Mouse (Mus musculus) thymus, adult 2 months (tissue): ENCODE results near the gene Tas2r126. TPM values are rescaled to one million over a fixed set of nuclear protein-coding genes. Genes with fewer than 3 reads are reported as not detected.
"Not testable (repeated sequence)": the region's sequence is repeated elsewhere in the genome, so short reads cannot be mapped to it uniquely, and the experiment has no call there.

Source experiments
- DNase-seq: peaks from one replicate; pipeline ENCODE4 v3.0.0; 2021
- H3K27ac ChIP-seq: fragments of 200-500 bp; 2 replicates; pipeline ENCODE4 v1.5.1; 2012; ENCODE audit warnings: low read length, control low read depth; ENCODE audit not compliant: control insufficient read depth, insufficient read depth
- H3K27me3 ChIP-seq: fragments of 200-500 bp; 2 replicates; pipeline ENCODE4 v1.6.1; 2012; ENCODE audit warnings: mild to moderate bottlenecking, low read length, moderate library complexity, mixed read lengths; ENCODE audit not compliant: control insufficient read depth, insufficient read depth
- H3K36me3 ChIP-seq: fragments of 200-500 bp; 2 replicates; pipeline ENCODE4 v1.6.1; 2012; ENCODE audit warnings: mild to moderate bottlenecking, low read length, moderate library complexity; ENCODE audit not compliant: control insufficient read depth, insufficient read depth
- H3K4me1 ChIP-seq: fragments of 200-500 bp; replicated peaks from 2 replicates; pipeline ENCODE4 v1.6.1; 2012; ENCODE audit warnings: low read length; ENCODE audit not compliant: control insufficient read depth, insufficient read depth
- H3K4me3 ChIP-seq: fragments of 200-500 bp; 2 replicates; pipeline ENCODE4 v1.5.1; 2012; ENCODE audit warnings: mild to moderate bottlenecking, low read length, control low read depth, moderate library complexity; ENCODE audit not compliant: control insufficient read depth, insufficient read depth
- CTCF ChIP-seq: fragments of 200-500 bp; IDR thresholded peaks from 2 replicates; pipeline ENCODE4 v1.5.1; 2012; ENCODE audit warnings: mild to moderate bottlenecking, control low read depth, low read length, moderate library complexity, borderline replicate concordance; ENCODE audit not compliant: control insufficient read depth, poor library complexity, insufficient read depth; ENCODE audit errors: extremely low read depth
- POLR2A ChIP-seq: fragments of 200-500 bp; IDR thresholded peaks from 2 replicates; pipeline ENCODE4 v1.6.1; 2012; ENCODE audit warnings: mild to moderate bottlenecking, low read length, control low read depth, moderate library complexity; ENCODE audit not compliant: control insufficient read depth, poor library complexity, insufficient read depth; ENCODE audit errors: extremely low read depth
- WGBS: fragments of 180-500 bp; shearing (Covaris S2); methylation state at CpG from one replicate; pipeline ENCODE4 v1.1.7; 2018; 5-methylcytosine and 5-hydroxymethylcytosine counted together
- polyA plus RNA-seq: library from polyadenylated mRNA; depleted of rRNA; stranded (reverse); fragments of >200 nt; gene quantifications from 2 replicates; pipeline ENCODE4 v1.2.3, GENCODE M21; 2012

The Tas2r126 gene
- polyA plus RNA-seq, 1 experiment: not detected

- no peak for DNase-seq
- Histone ChIP-seq H3K36me3 (no peaks in the 10 kb centered on the region), H3K27ac (no peak overlapping the region), H3K4me1 (no peaks in the 10 kb centered on the region), H3K27me3 (no peaks in the 10 kb centered on the region), H3K4me3 (no peak overlapping the region)
- TF ChIP-seq POLR2A: no peak
- WGBS: 87% methylated on average over 2 of the region's 2 CpGs
Measured at GRCm38 (mm10) chr6:42441395-42441794, 7.1 kb downstream of the Tas2r126 start.

DNA sequence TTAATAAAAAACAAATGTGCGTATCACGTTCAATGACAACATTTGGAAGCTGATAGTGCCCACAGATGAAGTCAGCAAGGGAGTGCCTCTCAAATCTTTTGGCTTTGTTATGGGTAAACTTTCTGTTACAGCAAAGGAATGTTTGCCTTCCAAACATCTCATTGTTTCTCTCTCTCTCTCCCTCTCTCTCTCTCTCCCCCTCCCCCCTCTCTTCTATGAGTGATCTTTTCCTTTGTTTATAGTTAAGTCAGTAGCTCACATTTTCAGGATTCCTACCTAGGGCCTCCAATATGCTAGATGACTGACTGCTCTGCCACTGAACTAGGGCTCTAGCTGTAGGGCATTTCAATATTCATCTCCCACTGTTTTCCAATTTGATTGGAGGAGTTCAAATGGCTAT, 10.2 kb downstream of the Tas2r126 start:
- Histone ChIP-seq H3K4me3 (no peak overlapping the region), H3K27ac (no peak overlapping the region), H3K27me3 (no peaks in the 10 kb centered on the region), H3K4me1 (no peaks in the 10 kb centered on the region), H3K36me3 (no peaks in the 10 kb centered on the region)
- WGBS: 95% methylated on average over 2 of the region's 2 CpGs
- TF ChIP-seq CTCF: no peak
- no peak for TF ChIP-seq POLR2A
- no peak for DNase-seq

GRCm38 (mm10) chr6:42447381-42447780, 13.0 kb downstream of the Tas2r126 start:
- TF ChIP-seq CTCF (no peak), POLR2A (no peak)
- no peaks in the 10 kb centered on the region for H3K4me1 ChIP-seq
- H3K4me3 ChIP-seq: no peak overlapping the region
- H3K36me3 ChIP-seq: no peaks in the 10 kb centered on the region
- no peak overlapping the region for H3K27ac ChIP-seq
- no peaks in the 10 kb centered on the region for H3K27me3 ChIP-seq
- no peak for DNase-seq
- 86% methylated on average over 2 of the region's 2 CpGs for whole genome bisulfite sequencing

DNA sequence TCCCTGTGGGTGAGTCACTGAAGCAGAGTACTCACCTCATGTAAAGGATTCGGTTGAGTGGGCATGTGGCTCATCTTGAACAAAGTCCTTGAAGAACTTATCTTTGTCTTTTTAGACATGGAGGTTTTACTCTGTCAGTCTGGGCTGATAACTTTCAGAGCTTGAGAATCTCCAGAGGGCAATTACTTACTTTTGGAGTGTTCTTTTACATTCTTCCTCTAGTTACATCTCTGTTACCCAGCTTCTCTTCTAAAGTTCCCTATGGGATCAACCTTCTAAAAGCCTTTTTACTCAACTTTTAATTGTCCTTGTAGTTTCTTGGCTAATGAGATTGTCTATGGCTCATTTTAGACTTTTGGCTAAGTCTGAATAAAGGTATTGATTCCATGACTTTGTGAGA, 30.8 kb downstream of the Tas2r126 start, which contains the start of gene Olfr458:
Olfr458 (minus strand) TSS at position 101 of the 400 bp plus-strand sequence.
- Histone ChIP-seq H3K36me3 (no peaks in the 10 kb centered on the region), H3K4me1 (no peaks in the 10 kb centered on the region), H3K4me3 (no peak within 1 kb of the TSS), H3K27ac (no peak within 1 kb of the TSS), H3K27me3 (no peaks in the 10 kb centered on the region)
- no peak for DNase-seq
- TF ChIP-seq CTCF: no peak
- no peak for TF ChIP-seq POLR2A
- WGBS: 91% methylated on average over 1 of the region's 1 CpGs

- WGBS: 93% methylated on average over 4 of the region's 4 CpGs
- no peak overlapping the region for H3K4me3 ChIP-seq
- no peaks in the 10 kb centered on the region for H3K36me3 ChIP-seq
- TF ChIP-seq POLR2A (no peak), CTCF (no peak)
- no peaks in the 10 kb centered on the region for H3K27me3 ChIP-seq
- no peak overlapping the region for H3K27ac ChIP-seq
- H3K4me1 ChIP-seq: no peaks in the 10 kb centered on the region
- DNase-seq: no peak
Measured at GRCm38 (mm10) chr6:42470542-42470941, 36.2 kb downstream of the Tas2r126 start.

DNA sequence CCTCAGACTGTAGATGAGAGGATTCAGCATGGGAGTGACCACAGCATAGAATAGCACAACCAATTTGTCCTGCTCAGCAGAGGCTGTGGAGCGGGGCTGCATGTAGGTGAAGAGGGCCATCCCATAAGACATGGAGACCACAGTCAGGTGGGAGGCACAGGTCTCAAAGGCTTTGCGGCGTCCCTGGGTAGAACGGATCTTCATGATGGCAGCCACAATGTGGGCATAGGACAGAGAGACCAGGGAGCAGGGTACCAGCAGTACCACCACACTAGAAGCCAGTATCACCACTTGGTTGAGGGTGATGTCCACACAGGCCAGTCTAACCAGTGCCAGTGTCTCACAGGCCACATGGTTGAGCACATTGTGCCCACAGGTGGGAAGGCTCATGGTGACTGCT, 37.0 kb downstream of the Tas2r126 start:
- not testable (repeated sequence) for H3K4me1 ChIP-seq, H3K4me3 ChIP-seq, DNase-seq, H3K27ac ChIP-seq, H3K36me3 ChIP-seq, H3K27me3 ChIP-seq
- 97% methylated on average over 4 of the region's 4 CpGs for WGBS

DNA sequence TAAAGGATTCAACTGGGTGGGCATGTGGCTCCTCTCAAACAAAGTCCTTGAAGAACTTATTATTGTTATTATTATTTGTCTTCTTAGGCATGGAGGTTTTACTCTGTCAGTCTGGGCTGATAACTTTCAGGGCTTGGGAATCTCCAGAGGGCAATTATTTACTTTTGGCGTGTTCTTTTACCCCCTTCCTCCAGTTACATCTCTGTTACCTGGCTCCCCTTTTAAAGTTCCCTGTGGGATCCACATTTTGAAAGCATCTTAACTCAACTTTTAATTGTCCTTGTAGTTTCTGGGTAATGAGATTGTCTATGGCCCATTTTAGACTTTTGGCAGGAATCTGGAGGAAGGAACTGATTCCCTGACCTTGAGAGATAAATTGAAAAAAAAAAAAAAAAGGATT, 41.9 kb downstream of the Tas2r126 start, which contains the start of gene Olfr457:
Olfr457 (minus strand) TSS at position 101 of the 400 bp plus-strand sequence.
- DNase-seq: no peak

More for the DNA sequence above, 41.9 kb downstream of the Tas2r126 start, which contains the start of gene Olfr457:
- no peaks in the 10 kb centered on the region for H3K4me1 ChIP-seq
- H3K27ac ChIP-seq: no peak within 1 kb of the TSS
- TF ChIP-seq POLR2A: no peak
- TF ChIP-seq CTCF: no peak
- H3K4me3 ChIP-seq: no peak within 1 kb of the TSS
- H3K36me3 ChIP-seq: no peaks in the 10 kb centered on the region
- 77% methylated on average over 1 of the region's 1 CpGs for WGBS
- H3K27me3 ChIP-seq: no peaks in the 10 kb centered on the region
